Mouse (Mus musculus) adrenal gland, postnatal 25 days (tissue): ENCODE measurements around the gene Mmp19. TPM values are rescaled to one million over a fixed set of nuclear protein-coding genes. Genes with fewer than 3 reads are reported as not detected.
A peak's percentile ranks its signal among the peaks of the same experiment; 100 is the strongest.
"Not testable (repeated sequence)": the region's sequence is repeated elsewhere in the genome, so short reads cannot be mapped to it uniquely, and the experiment has no call there.

Source experiments
- DNase-seq: peaks from one replicate; pipeline ENCODE4 v3.0.0; 2021; ENCODE audit warnings: mixed read lengths
- total RNA-seq: library from RNA; stranded (reverse); gene quantifications from 2 replicates; pipeline ENCODE4 v1.2.3, GENCODE M21; 2021

The Mmp19 gene
- total RNA-seq, 1 experiment from 2014 or later, result 46.9 TPM

DNA sequence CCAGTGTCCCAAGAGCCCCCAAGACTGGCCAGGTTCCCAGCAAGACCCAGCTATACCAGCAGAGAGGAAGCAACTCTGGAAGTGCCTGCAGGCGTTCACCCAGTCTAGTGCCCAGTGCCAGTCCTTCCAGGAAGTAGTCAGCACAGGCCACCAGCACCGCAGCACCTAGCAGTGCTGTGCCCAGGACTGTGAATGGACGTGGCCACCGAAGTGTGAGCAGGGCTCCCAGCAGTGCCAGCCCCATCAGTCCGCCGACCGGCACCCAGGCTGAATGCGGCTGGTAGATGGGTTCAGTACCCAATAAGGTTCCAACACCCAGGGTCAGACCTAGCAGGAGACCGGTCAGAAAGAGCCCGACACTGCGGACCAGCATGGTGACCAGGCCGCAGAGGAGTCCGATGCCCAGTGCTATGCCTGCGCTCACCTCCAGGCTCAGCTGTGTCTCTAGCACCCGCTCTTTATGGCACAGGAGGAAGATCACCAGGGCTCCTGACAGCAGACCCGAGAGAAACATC lies 11.3 kb downstream of the Mmp19 start:
- DNase-seq, result no peak

DNA sequence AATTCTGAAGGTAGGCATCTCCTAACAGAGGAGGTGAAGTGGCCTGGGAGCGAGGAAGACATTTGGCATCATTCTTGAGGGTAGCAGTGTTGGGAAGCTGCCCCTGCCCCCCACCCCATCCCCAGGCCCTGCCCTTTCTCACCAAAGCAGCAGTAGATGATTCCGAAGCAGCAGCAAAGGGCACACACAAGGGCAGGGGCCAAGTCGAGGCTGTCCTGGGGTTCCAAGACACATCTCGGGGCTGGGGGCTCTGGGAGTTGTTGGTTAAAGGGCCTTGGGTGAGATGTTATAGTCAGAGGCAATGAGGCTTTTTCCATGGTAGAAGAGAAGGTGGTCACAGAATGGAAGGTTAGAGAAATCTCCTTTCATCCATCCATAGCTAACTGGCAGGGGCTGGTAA lies 12.2 kb downstream of the Mmp19 start:
- no peak for DNase-seq

DNA sequence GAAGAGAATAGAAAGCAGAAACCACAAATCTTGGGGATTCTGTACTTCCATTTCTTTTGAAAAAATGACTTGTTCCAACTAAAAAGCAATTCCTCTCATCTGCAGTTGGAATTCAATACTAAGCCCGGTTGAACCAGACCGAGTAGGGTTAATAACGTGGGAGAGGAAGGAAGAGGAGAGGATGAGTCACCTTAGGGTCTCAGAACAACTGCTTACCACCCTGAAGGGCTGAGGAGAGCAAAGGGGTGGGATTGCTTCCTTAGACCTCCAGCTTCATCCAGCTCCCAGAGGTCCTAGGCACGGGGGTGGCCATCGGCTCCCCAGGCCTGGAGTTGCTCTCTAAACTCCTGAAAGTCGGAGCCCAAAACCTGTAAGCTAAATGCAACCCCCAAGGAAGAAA lies 12.7 kb downstream of the Mmp19 start:
- DNase-seq, result no peak

DNA sequence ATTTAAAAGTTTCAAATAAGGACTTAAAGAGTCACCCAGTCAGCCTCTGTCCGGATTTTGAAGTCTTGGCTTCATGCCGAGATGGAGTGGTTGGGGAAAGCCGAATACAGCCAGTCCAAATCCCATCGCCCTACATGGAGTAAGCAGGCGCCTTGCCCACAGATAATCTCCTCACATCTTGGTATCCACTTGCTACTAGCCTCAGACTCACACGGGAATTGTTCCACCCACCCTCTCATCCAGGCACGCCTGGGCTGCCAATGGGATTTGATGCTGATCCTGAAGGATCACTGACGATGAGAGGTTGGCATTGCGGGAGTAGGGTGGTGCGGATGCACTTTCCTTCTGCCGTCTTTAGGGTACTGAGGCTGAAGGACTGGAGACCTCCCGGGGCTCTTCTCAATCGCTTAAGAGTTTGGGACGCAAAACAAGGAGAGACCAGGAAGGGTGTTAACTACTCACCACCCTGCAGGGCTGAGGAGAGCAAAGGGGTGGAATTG lies 13.1 kb downstream of the Mmp19 start, which contains the start of gene Dnajc14:
Dnajc14 (plus strand) TSS at position 292 of the 500 bp plus-strand sequence.
- DNase-seq, result peak; percentile 47

DNA sequence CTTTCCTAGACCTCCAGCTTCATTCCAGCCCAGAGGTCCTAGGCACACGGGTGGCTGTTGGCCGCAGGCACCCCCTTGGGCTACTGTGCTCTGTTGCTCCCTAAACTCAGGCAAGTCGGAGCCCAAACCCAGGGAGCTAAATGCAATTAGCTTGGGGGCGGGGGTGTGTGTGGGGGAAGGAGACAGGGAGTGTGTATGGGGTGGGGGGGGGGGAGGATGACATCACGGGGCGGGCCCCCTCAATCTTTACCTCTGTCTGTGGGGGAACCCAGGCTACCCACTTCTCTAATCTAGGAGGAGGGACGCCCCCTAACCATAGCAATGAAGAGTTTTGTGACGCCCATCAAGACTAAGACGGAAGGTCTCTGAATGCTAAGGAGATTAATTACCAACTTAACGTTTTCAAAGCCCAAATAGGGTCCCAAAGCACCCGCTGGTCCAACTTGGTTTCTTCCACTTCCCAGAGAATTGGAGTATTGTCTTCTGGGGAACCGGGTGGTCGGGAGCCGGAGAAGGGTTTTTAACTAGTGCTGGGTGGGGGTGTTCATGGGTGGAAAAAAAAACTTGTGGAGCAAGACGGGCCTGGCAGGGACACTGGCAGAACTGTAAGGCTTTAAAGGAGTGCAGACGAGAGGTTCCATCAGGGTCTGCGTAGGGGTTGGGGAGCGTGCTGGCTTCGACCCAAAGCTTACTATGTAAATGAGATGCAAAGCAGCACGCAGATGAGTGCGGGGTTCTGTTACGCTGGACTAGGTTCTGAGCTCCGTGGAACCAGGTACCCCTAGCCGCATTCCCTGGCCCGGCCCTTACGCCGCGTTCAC lies 13.8 kb downstream of the Mmp19 start, which contains the start of gene Tmem198b:
Tmem198b (minus strand) TSS at position 100 of the 821 bp plus-strand sequence.
- DNase-seq, result peak; percentile 59

DNA sequence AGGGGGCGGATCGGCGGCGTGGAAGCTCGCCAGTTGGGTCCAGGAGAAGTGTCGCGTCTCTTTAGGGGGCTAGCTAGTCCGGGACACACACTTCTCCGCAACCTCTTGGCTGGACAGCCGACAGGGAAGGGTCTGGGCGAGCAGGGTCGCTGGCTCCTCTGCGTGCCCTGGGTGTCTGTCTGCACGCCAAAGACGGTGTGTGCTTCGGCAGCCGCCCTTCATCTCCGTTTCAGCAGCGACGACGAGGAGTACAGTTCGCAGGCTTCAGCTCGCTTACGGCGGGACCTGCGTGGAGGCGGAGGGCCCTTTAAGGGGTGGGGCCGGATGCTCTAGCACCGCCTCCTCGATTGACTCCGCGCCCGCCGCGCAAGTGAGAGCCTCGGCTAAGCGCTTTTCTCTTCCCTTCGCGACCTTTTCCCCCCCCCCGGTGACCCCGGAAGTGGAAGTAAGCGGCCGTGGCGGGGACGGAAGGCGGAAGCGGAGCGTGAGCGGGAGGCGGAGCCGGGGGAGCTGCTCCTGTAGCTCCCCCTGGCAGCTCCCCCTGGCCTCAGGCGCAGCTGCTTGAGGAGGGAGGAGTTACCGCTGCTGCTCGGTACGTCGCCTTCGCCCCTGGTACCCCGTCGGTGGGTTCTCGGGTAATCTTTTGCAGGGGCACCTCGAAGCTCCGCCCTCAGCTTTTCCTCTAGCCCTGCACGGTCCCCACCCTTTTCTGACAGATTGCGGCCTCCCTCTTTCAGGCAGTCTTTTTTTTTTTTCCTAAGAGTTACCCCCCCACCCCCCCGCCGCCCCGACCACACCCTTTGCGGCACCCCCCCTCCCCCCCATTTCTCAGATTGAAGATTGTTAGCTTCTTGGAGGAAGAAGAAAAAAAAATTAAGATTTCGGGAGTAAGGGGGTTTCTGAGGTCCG lies 14.6 kb downstream of the Mmp19 start:
- peak; percentile 97 for DNase-seq

DNA sequence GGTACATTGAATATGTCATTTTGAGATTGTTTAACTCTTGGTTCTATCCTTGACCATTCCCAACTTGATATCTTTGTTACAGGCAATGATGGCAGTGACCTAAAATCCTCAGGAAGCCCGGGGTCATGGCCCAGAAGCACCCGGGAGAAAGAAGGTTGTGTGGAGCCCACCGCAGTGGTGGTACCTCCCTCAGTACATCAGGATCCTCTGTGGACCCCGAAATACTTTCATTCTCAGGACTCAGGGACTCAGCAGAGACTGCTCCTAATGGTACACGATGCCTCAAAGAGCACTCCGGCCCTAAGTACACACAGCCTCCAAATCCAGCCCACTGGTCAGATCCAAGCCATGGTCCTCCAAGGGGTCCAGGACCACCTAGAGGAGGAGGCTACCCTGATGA lies 15.4 kb downstream of the Mmp19 start:
- DNase-seq, result no peak

DNA sequence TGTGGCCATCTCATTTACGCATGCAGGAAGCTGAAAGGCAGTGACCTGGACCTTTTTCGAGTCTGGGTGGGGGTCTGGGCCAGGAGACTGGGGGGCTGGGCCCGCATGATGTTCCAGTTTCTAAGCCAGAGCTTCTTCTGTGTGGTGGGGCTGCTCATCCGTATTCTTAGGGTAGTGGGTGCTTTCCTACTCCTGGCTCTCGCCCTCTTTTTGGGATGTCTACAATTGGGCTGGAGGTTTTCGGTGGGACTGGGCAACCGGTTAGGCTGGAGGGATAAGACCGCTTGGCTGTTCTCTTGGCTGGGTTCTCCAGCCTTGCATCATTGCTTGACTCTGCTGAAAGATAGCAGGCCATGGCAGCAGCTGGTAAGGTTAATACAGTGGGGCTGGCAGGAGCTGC lies 16.3 kb downstream of the Mmp19 start:
- DNase-seq, result no peak

DNA sequence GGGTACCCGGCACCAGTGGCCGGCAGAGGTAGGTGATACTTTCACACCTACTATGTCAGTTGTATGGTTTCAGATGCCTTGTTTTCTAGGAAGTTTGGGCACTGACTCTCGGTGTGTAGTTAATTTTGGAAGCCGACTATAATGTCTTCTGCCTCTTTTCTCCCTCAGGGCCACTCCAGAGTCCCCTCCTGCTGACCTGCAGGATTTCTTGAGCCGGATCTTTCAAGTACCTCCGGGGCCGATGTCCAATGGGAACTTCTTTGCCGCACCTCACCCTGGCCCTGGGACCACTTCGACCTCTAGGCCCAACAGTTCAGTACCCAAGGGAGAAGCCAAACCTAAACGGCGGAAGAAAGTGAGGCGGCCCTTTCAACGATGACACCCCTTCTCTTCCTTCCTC lies 26.3 kb downstream of the Mmp19 start, which contains the start of gene Sarnp:
Sarnp (plus strand) TSS at position 301 of the 400 bp plus-strand sequence.
- no peak for DNase-seq

DNA sequence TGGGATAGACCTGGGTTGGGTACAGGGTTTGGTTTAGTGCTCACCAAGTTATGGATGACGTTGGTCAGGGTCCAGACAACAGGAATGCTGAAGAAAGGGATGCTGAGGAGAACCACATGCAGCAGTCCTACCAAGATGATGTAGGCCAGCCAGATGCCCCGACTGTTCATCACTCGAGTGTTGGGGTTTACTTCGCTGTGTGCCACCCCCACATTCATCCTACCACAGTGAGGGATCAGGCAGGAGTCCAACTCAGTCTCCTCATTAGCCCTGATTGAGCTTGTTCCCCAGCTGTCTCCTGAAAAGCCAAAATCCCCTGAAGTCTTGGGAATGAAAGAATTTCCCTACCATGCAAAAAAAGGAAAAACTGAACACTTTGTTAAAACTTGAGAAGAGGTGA lies 29.5 kb downstream of the Mmp19 start:
- DNase-seq, result no peak

DNA sequence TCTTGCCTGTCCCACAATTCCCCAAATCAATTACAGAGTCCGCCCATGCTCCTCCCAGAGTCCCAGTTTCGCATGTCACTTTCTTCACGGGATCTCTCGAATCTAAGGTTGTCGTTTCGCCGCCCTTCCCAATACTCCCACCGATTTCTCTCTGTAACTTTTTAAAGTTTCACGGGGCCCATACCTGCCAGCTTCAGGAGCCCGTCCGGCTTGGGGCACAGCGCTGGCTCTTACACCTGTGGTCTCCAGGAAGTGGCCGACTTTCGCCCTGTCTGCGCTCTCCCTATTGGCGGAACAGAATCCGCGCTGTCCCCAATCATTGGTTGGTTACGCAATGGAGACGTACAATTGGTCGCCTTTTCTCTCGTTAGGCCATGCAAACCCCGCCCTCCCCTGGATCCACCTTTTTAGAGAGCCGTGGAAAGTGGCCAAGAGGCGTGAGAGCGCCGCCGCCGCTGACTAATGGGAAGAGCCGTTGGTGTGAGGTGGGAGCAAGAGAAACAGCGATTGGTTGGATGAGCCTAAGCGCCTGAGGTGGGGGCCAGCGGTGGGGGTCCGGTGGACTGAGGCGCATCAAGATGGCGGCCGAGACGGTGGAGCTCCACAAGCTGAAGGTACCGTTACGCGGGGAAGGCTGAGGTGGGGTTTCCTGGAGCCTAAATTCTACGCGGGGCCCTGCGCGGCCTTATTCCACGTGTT lies 30.8 kb downstream of the Mmp19 start, which contains the start of gene Ormdl2:
Ormdl2 (minus strand) TSS at position 288 of the 699 bp plus-strand sequence.
- peak; percentile 98 for DNase-seq

DNA sequence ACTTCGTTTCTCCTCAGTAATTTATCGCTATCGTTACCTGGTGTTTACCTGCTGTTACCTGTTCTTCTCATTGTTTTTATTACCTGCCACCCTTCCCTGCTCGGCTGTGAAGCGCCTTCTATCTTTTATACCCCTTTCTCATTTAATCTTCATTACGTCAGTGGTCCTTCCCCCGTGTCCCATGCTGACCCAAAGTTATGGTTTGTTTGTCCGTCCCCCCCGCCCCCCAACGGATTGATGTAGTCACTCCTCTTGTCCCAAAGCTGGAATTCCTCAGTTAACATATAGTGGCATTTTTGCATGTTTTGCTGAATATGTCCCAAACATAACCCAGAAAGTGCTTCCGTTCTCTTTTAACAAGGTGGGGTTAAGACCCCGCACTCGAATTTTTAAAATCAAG lies 31.4 kb downstream of the Mmp19 start:
- no peak for DNase-seq

DNA sequence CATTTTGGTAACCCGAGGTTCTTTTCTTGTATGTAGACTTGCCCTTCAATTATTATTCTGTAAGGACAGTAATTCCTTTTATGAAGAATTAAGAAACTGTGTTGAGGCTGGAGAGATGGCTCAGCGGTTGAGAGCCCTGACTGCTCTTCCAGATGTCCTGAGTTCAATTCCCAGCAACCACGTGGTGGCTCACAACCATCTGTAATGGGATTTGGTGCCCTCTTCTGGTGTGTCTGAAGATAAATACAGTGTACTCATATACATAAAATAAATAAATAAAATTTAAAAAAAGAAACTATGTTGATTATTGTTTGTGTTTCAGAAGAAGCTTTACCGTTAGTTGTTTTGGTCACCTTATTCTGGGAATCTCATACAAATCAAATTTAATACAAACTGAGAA lies 32.4 kb downstream of the Mmp19 start:
- DNase-seq, result not testable (repeated sequence)

DNA sequence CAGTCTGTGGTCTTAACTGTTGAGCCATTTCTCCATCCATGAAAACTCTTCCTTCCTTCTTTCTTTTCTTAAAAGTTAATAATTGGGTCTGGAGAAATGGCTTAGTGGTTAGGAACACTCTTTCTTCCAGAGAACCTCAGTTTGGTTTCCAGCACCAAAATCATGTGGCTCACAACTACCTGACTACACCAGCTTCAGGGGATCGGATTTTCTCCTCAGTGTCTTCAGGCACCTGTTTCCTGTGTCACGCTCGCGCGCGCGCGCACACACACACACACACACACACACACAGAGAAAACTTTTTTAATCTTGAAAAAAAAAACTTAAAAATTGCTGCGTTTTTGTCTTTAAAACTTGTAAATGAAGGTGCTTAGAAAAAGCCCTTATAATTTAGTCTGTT lies 33.1 kb downstream of the Mmp19 start:
- DNase-seq, result no peak

DNA sequence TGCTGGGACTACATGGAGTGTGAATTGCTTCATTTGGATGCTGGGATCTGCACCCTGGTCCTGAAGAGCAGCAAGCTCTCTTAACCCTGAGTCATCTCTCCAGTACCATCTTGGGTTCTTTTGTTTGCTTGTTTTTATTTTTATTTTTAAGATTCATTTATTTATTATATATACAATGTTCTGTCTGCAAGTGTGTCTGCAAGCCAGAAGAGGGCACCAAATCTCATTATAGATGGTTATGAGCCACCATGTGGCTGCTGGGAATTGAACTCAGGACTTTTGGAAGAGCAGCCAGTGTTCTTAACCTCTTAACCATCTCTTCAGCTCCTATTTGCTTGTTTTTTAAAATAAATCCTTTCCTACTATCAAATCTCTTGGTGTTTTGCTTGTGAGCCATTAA lies 46.7 kb downstream of the Mmp19 start:
- DNase-seq, result no peak

DNA sequence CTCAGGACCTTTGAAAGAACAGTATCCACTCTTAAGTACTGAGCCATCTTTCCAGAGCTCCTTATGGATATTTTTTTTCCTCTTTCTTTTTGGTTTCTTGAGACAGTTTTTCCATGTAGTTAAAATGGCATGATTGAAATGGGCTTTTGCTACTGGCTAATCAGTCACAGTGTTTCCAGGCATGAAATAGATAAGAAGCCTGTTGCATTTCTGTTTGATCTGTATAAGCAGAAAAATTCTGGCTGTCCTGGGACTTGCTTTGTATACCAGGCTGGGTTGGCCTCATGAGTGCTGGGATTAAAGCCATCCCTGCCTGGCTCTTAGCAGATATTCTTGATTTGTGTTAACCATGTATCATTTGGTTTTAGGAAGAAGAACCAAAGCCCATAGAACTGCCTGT lies 48.7 kb downstream of the Mmp19 start:
- no peak for DNase-seq

DNA sequence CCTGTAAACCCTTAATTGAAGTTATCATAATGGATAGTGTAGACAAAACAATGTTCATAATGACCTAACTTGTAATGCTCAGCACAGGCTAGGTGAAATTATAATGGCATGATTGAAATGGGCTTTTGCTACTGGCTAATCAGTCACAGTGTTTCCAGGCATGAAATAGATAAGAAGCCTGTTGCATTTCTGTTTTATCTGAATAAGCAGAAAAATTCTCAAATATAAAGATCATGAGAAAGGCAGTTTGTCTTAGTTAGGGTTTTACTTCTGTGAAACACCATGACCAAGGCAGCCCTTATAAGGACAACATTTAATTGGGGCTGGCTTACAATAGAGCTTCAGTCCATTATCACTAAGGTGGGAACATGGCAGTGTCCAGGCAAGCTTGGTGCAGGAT lies 49.9 kb downstream of the Mmp19 start:
- no peak for DNase-seq

DNA sequence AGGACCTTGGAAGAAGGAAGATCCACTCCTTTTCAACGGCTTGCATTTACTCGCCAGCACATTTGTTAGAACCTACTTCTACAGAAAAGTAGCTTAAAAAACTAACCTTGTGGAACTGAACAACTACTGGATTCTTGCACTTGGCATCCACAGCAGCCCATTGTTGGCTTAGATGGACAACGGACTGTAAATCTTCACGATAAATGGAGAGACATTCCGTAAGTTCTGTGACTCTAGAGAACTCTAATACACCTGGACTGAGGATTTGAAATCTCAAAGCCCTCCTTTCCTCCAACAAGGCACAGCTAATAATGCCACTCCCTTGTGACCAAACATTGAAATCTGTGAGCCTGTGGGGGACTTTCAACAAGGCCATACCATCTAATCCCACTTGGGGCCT lies 52.5 kb downstream of the Mmp19 start:
- DNase-seq, result no peak

DNA sequence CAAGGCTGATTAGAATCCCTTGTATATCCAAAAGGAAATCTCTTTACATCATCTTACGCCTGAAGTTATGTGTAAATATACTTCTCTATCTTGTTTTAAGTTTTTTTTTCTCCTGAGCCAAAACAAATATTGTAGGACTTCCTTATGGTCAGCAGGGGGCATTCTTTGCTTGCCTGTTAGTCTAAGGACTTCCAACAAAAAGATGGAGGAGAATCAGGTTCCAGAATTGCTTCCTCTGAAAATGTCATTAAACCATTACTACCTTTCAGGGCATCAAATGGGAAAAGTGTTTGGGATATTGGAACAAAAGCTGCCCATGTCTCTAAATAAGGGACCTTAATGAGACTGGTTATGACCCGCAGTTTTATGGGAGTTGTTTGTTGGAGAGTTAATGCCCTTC lies 54.8 kb downstream of the Mmp19 start:
- no peak for DNase-seq

DNA sequence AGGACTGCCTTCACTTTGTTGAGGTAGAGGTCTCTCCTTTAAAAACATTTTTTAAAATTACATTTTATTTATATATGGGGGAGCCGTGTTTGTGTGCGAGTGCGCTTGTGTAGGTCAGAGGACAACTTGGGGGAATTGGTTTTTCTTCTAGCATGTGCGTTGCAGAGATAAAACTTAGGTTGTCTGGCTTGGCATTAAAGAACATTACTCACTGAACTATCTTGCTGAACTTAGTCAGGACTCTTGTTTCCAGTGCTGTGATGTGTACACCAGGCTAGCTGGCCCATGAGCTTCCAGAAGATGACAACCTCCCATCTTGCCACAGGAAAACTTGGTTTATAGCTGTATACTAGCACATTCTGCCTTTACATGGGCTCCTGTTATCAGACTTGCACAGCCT lies 56.0 kb downstream of the Mmp19 start:
- no peak for DNase-seq

DNA sequence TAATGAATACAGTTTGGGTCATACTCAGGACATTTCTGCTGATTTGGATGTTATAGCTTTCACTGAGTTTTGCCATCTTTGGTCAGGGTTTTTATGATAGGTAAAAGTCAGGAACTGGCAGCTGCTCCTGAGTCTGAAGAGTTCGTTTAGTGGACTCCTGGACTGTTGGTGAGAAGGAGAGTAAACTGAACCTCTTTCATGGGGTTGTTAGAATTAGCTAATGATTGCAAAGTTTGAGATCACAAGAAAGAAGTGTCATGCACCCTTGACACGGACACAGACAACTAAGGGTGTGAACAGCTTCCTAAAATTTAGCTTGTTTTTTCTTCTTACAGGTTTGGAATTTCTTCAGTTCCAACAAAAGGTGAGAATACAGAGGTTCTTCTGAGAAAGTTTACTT lies 57.7 kb downstream of the Mmp19 start:
- no peak for DNase-seq

DNA sequence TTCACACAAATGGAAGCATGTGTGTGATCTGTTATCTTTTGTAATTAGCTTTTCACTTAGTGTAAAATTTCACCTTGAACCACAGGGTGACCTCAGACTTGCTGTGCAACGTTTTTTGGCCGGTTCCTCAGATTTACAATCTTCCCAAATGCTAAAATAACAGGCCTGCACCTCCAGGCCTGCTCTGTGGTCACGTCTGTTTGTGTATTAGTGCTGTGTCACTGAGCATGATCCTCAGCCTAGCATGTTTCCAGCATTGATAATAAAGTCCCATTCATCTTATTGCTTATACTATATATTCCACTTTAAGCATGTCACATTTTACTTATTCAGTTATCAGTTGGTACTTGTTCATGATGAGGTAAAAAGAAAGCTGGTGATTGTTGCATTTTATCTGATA lies 59.6 kb downstream of the Mmp19 start:
- DNase-seq, result no peak
